Mouse (Mus musculus): ENCODE results near the gene Mtmr12. TPM values are rescaled to one million over a fixed set of nuclear protein-coding genes. Genes with fewer than 3 reads are reported as not detected.

Gene Mtmr12
- total and polyA plus RNA-seq, 3 experiments, result 14.3 to 38.2 TPM; not detected in 1

- H3K9me3 ChIP-seq (replicated peaks; ENCODE audit: insufficient read depth, low read length), result no peaks in the 10 kb centered on the region
- peaks cover 17 to 28% of the 10 kb centered on the region in 2 experiments for H3K4me1 ChIP-seq (ENCODE audit: control insufficient read depth in 1 of 2, insufficient read depth in 2 of 2, low read length in 2 of 2)
- peaks cover 3 to 33% of the 10 kb centered on the region in 2 experiments; a peak in 3 of 4 replicates for H3K36me3 ChIP-seq (ENCODE audit: control insufficient read depth in 1 of 2, insufficient read depth in 2 of 2, low read length in 2 of 2)
- H3K27ac ChIP-seq (ENCODE audit: control insufficient read depth, low read depth, low read length), result no peak overlapping the region
- no peaks in the 10 kb centered on the region for H3K27me3 ChIP-seq (ENCODE audit: control insufficient read depth in 1 of 2, insufficient read depth in 2 of 2, low read length in 2 of 2)
- DNase-seq (ENCODE audit: low read depth, low spot score), result no peak
- H3K79me2 ChIP-seq (ENCODE audit: control insufficient read depth, insufficient read depth, low read length, poor library complexity), result peaks cover 24% of the 10 kb centered on the region
- no peak overlapping the region for H3K9ac ChIP-seq (ENCODE audit: control insufficient read depth, low read depth, low read length, poor library complexity, severe bottlenecking)
- no peak for TF ChIP-seq POLR2AphosphoS5 (IDR thresholded peaks at IDR 0.05; ENCODE audit: borderline replicate concordance, low read depth, low read length)
- no peak for TF ChIP-seq MAFK (IDR thresholded peaks at IDR 0.05; ENCODE audit: borderline replicate concordance, low read depth, low read length)
- TF ChIP-seq ZC3H11A (IDR thresholded peaks at IDR 0.05; ENCODE audit: low read depth, low read length), result no peak
- no peak for TF ChIP-seq MAZ (IDR thresholded peaks at IDR 0.05; ENCODE audit: low read depth, low read length)
- no peak for TF ChIP-seq ETS1 (IDR thresholded peaks at IDR 0.05; ENCODE audit: low read depth, low read length)
- no peak for TF ChIP-seq MAX (IDR thresholded peaks at IDR 0.05; ENCODE audit: low read length)
- TF ChIP-seq ELF1 (IDR thresholded peaks at IDR 0.05; ENCODE audit: low read depth, low read length), result no peak
- no peak for TF ChIP-seq SMC3 (IDR thresholded peaks at IDR 0.05; ENCODE audit: low read depth, low read length)
- TF ChIP-seq TCF12 (IDR thresholded peaks at IDR 0.05; ENCODE audit: low read depth, low read length), result no peak
- TF ChIP-seq TBP (IDR thresholded peaks at IDR 0.05; ENCODE audit: low read depth, low read length), result no peak
- TF ChIP-seq HCFC1 (IDR thresholded peaks at IDR 0.05; ENCODE audit: low read depth, low read length), result no peak
- TF ChIP-seq ZMIZ1 (IDR thresholded peaks at IDR 0.05; ENCODE audit: low read depth, low read length), result no peak
- TF ChIP-seq POLR2A (IDR thresholded peaks at IDR 0.05; ENCODE audit: control insufficient read depth in 1 of 2, insufficient read depth in 1 of 2, low read depth in 1 of 2, low read length in 2 of 2, poor library complexity in 1 of 2), result no peak
- no peak for TF ChIP-seq MEF2A (IDR thresholded peaks at IDR 0.05; ENCODE audit: extremely low read depth, insufficient replicate concordance, low read depth, low read length, poor library complexity, severe bottlenecking)
- no peak for TF ChIP-seq SIN3A (IDR thresholded peaks at IDR 0.05; ENCODE audit: low read length)
- TF ChIP-seq BHLHE40 (IDR thresholded peaks at IDR 0.05; ENCODE audit: borderline replicate concordance, low read depth, low read length), result no peak
- no peak for TF ChIP-seq USF2 (IDR thresholded peaks at IDR 0.05; ENCODE audit: borderline replicate concordance in 1 of 2, insufficient read depth in 1 of 2, low read depth in 1 of 2, low read length in 2 of 2)
- TF ChIP-seq USF1 (IDR thresholded peaks at IDR 0.05; ENCODE audit: low read depth, low read length), result no peak
- no peak for TF ChIP-seq TAL1 (IDR thresholded peaks at IDR 0.05; ENCODE audit: low read length)
- TF ChIP-seq MYB (IDR thresholded peaks at IDR 0.05; ENCODE audit: low read depth, low read length), result no peak
- H3K4me3 ChIP-seq (ENCODE audit: control insufficient read depth in 1 of 2, insufficient read depth in 1 of 2, low read depth in 2 of 2, low read length in 2 of 2), result no peak overlapping the region
These were observed 113.6 kb downstream of the Mtmr12 start for GRCm38 (mm10) chr15:12318451-12318850.

GRCm38 (mm10) chr15:12319889-12320288, 115.1 kb downstream of the Mtmr12 start:
- Histone ChIP-seq H3K27ac (ENCODE audit: control insufficient read depth, low read depth, low read length) (no peak overlapping the region), H3K79me2 (ENCODE audit: control insufficient read depth, insufficient read depth, low read length, poor library complexity) (peaks cover 38% of the 10 kb centered on the region), H3K9me3 (replicated peaks; ENCODE audit: insufficient read depth, low read length) (no peaks in the 10 kb centered on the region), H3K9ac (ENCODE audit: control insufficient read depth, low read depth, low read length, poor library complexity, severe bottlenecking) (peak overlapping the region; percentile 78; the same call in 1 of the 2 replicates), H3K27me3 (ENCODE audit: control insufficient read depth in 1 of 2, insufficient read depth in 2 of 2, low read length in 2 of 2) (no peaks in the 10 kb centered on the region), H3K4me3 (ENCODE audit: control insufficient read depth in 1 of 2, insufficient read depth in 1 of 2, low read depth in 2 of 2, low read length in 2 of 2) (peak overlapping the region in 1 of 2 experiments; percentile 94; a peak in 1 of 4 replicates), H3K36me3 (ENCODE audit: control insufficient read depth in 1 of 2, insufficient read depth in 2 of 2, low read length in 2 of 2) (peaks cover 6 to 43% of the 10 kb centered on the region in 2 experiments; a peak in 3 of 4 replicates), H3K4me1 (ENCODE audit: control insufficient read depth in 1 of 2, insufficient read depth in 2 of 2, low read length in 2 of 2) (peaks cover 21 to 35% of the 10 kb centered on the region in 2 experiments)
- DNase-seq (ENCODE audit: low read depth, low spot score), result no peak
- TF ChIP-seq GATA1 (IDR thresholded peaks at IDR 0.05; ENCODE audit: low read depth, low read length) (peak; percentile 77), MAFK (IDR thresholded peaks at IDR 0.05; ENCODE audit: borderline replicate concordance, low read depth, low read length) (no peak)

Data from MEL (cell line).